Comparison of ENCODE assay signal across 8 mouse cellular contexts in the genomic region with DNA sequence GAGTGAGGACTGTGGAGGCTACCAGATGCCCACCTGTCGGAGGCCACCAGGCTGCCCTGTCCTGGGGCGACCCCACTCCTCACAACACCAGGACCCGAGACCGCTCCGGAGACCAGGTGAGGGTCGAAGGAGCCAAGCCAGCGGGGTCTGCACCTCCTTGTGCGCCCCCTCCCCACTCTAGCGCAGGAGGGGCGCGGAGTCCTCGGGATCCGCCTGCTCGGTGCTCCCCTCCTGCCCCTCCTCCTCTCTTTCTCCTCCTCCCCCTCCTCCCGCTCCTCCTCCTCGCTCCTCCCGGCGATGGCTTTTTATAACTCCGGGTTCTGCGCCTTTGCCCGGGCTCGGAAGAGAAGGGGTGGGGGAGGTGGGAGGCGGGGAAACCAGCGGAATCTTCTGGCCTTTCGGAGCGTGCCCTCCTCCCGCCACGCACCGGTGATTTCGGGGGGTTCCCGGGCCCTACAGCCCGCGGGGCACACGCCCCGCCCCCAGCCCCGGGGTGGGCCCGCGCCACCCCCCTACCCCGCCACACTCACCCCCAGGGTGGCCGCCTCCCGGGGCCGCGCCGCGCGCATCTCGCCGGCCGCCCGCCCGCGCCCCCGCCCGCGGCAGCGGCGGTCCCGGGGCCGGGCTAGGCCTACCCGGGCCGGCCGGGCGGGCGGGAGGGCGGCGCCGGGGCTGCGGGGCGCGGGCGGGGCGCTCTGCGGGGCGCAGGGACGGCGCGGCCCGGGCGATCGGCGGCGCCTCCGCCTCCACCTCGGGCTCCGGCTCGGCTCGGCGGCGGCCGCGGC. TPM values are rescaled to one million over a fixed set of nuclear protein-coding genes. Genes with fewer than 3 reads are reported as not detected.
A peak's percentile ranks its signal among the peaks of the same experiment; 100 is the strongest.
DNase-seq lines count a peak whose midpoint lies in the region; ATAC-seq lines count a peak whose summit lies in the region.

No protein-coding gene starts in this region.

- peaks cover 28% of the 10 kb centered on the region for H3K4me1 ChIP-seq in embryonic facial prominence, embryonic 13.5 days
- peaks cover 50% of the 10 kb centered on the region for H3K4me1 ChIP-seq in hindbrain, embryonic 13.5 days (replicated peaks)
- H3K4me1 ChIP-seq in limb, embryonic 12.5 days (replicated peaks) = peaks cover 26% of the 10 kb centered on the region
- H3K4me1 ChIP-seq in neural tube, embryonic 12.5 days = peaks cover 22% of the 10 kb centered on the region

- ATAC-seq in embryonic facial prominence, embryonic 13.5 days (ENCODE audit: insufficient number of reproducible peaks, insufficient read depth, low FRiP score, low TSS enrichment, low read depth) = no peak
- ATAC-seq in hindbrain, embryonic 13.5 days (ENCODE audit: low FRiP score) = peak; percentile 57; the same call in 1 of the 2 replicates
- ATAC-seq in limb, embryonic 12.5 days (ENCODE audit: insufficient number of reproducible peaks, insufficient read depth, low FRiP score, low TSS enrichment, low read depth) = 0 out of 2 replicates have a peak, but pooled peaks have one; percentile 1
- ATAC-seq in neural tube, embryonic 12.5 days (ENCODE audit: low FRiP score, low read depth) = peak; percentile 70

- peaks cover 65% of the 10 kb centered on the region for H3K27me3 ChIP-seq in embryonic facial prominence, embryonic 13.5 days
- H3K27me3 ChIP-seq in hindbrain, embryonic 13.5 days = peaks cover 59% of the 10 kb centered on the region
- peaks cover 82% of the 10 kb centered on the region for H3K27me3 ChIP-seq in limb, embryonic 12.5 days
- peaks cover 41% of the 10 kb centered on the region for H3K27me3 ChIP-seq in neural tube, embryonic 12.5 days (replicated peaks)

- DNase-seq in heart, adult 11 months = peak; percentile 96
- DNase-seq in heart, adult 8-10 months (ENCODE audit: low spot score) = no peak
- peak; percentile 45 for DNase-seq in Muller cell, postnatal 12 days (ENCODE audit: inconsistent ontology term)
- DNase-seq in urinary bladder, adult 18-20 months (ENCODE audit: low spot score in 2 of 2) = no peak

- H3K4me2 ChIP-seq in embryonic facial prominence, embryonic 13.5 days = peak overlapping the region; percentile 85
- H3K4me2 ChIP-seq in hindbrain, embryonic 13.5 days = peak overlapping the region; percentile 76
- H3K4me2 ChIP-seq in limb, embryonic 12.5 days = peak overlapping the region; percentile 82
- peak overlapping the region; percentile 82 for H3K4me2 ChIP-seq in neural tube, embryonic 12.5 days (replicated peaks)

- no peaks in the 10 kb centered on the region for H3K9me3 ChIP-seq in embryonic facial prominence, embryonic 13.5 days
- H3K9me3 ChIP-seq in hindbrain, embryonic 13.5 days = no peaks in the 10 kb centered on the region
- H3K9me3 ChIP-seq in limb, embryonic 12.5 days = no peaks in the 10 kb centered on the region
- no peaks in the 10 kb centered on the region for H3K9me3 ChIP-seq in neural tube, embryonic 12.5 days

- peak overlapping the region; percentile 61 for H3K4me3 ChIP-seq in embryonic facial prominence, embryonic 13.5 days
- peak overlapping the region; percentile 61 for H3K4me3 ChIP-seq in hindbrain, embryonic 13.5 days
- peak overlapping the region; percentile 55 for H3K4me3 ChIP-seq in limb, embryonic 12.5 days (replicated peaks)
- peak overlapping the region; percentile 53 for H3K4me3 ChIP-seq in neural tube, embryonic 12.5 days

- H3K9ac ChIP-seq in embryonic facial prominence, embryonic 13.5 days = peak overlapping the region; percentile 67
- peak overlapping the region; percentile 76 for H3K9ac ChIP-seq in hindbrain, embryonic 13.5 days
- H3K9ac ChIP-seq in limb, embryonic 12.5 days (replicated peaks) = peak overlapping the region; percentile 45
- peak overlapping the region; percentile 53 for H3K9ac ChIP-seq in neural tube, embryonic 12.5 days

- H3K36me3 ChIP-seq in embryonic facial prominence, embryonic 13.5 days = no peaks in the 10 kb centered on the region
- H3K36me3 ChIP-seq in hindbrain, embryonic 13.5 days = no peaks in the 10 kb centered on the region
- H3K36me3 ChIP-seq in limb, embryonic 12.5 days = no peaks in the 10 kb centered on the region
- no peaks in the 10 kb centered on the region for H3K36me3 ChIP-seq in neural tube, embryonic 12.5 days

- 1% methylated on average over 49 of the region's 91 CpGs for WGBS in embryonic facial prominence, embryonic 13.5 days
- 1% methylated on average over 51 of the region's 91 CpGs for WGBS in hindbrain, embryonic 13.5 days
- WGBS in limb, embryonic 12.5 days = under 1% methylated on average over 41 of the region's 91 CpGs
- WGBS in neural tube, embryonic 12.5 days = under 1% methylated on average over 90 of the region's 91 CpGs

- H3K27ac ChIP-seq in embryonic facial prominence, embryonic 13.5 days = no peak overlapping the region
- H3K27ac ChIP-seq in hindbrain, embryonic 13.5 days = peak overlapping the region; percentile 58; the same call in 1 of the 2 replicates
- H3K27ac ChIP-seq in limb, embryonic 12.5 days = no peak overlapping the region
- H3K27ac ChIP-seq in neural tube, embryonic 12.5 days = no peak overlapping the region

RNA-seq across cellular contexts. Expression of gene Kcnb1, which starts 0.5 kb away (rescaled TPM):
- 10 to 100 TPM; 33.9 to 43.8 (median 38.8) TPM for total RNA-seq in heart, adult 8-10 months (2022)
- 1.1 and 1.2 TPM in 2 replicates for polyA plus RNA-seq in embryonic facial prominence, embryonic 13.5 days (2015; fragmentation: Nextera tagmentation; extraction: Ambion mirVana)
- polyA plus RNA-seq in hindbrain, embryonic 13.5 days (2015; fragmentation: Nextera tagmentation; extraction: Ambion mirVana) = 2.2 and 2.4 TPM in 2 replicates
- 0.38 and 0.44 TPM in 2 replicates for polyA plus RNA-seq in limb, embryonic 12.5 days (2016; fragmentation: Nextera tagmentation; extraction: Ambion mirVana)
- polyA plus RNA-seq in neural tube, embryonic 12.5 days (2016; fragmentation: Nextera tagmentation; extraction: Ambion mirVana) = 1.2 and 1.3 TPM in 2 replicates

RNA-seq across cellular contexts. Expression of gene Ptgis, which starts 50.9 kb away (rescaled TPM):
- total RNA-seq in heart, adult 8-10 months (2022) = 10 to 100 TPM; 14.5 to 23.5 (median 16.9) TPM
- 9.0 and 9.2 TPM in 2 replicates for polyA plus RNA-seq in embryonic facial prominence, embryonic 13.5 days (2015; fragmentation: Nextera tagmentation; extraction: Ambion mirVana)
- 5.8 and 6.5 TPM in 2 replicates for polyA plus RNA-seq in hindbrain, embryonic 13.5 days (2015; fragmentation: Nextera tagmentation; extraction: Ambion mirVana)
- polyA plus RNA-seq in limb, embryonic 12.5 days (2016; fragmentation: Nextera tagmentation; extraction: Ambion mirVana) = 23.9 and 27.0 TPM in 2 replicates
- polyA plus RNA-seq in neural tube, embryonic 12.5 days (2016; fragmentation: Nextera tagmentation; extraction: Ambion mirVana) = 8.5 and 8.7 TPM in 2 replicates

Comparison
In these comparisons a context has a peak if more than half of its experiments do, and no peak if none do; other contexts are left out.
1. DNase-seq: peak in heart, adult 11 months (single experiment) and Muller cell, postnatal 12 days (single experiment); none in heart, adult 8-10 months (single experiment) and urinary bladder, adult 18-20 months (0 of 2).
2. Peak in every context shown above with its lines, with median percentiles within 50 percentile points of each other: H3K4me2 ChIP-seq, H3K4me3 ChIP-seq and H3K9ac ChIP-seq.